Mouse (Mus musculus) monocyte, adult 5-6 weeks (primary cell): ENCODE data around the gene Gm10803. TPM values are rescaled to one million over a fixed set of nuclear protein-coding genes. Genes with fewer than 3 reads are reported as not detected.

Experiments used
- ATAC-seq: fragments of 153-309, 156-312 bp; replicated peaks from 2 replicates; pipeline ENCODE4 v1.8.0; 2017; ENCODE audit warnings: mild to moderate bottlenecking; ENCODE audit not compliant: low TSS enrichment, insufficient number of reproducible peaks, severe bottlenecking, poor library complexity, low FRiP score
- total RNA-seq: library from RNA; stranded (forward); fragments of 200-1000, 200-491, 200-594 nt; gene quantifications from 3 replicates; pipeline ENCODE4 v1.2.3, GENCODE M21; 2017

The Gm10803 gene
- total RNA-seq, 1 experiment from 2014 or later, result not detected

DNA sequence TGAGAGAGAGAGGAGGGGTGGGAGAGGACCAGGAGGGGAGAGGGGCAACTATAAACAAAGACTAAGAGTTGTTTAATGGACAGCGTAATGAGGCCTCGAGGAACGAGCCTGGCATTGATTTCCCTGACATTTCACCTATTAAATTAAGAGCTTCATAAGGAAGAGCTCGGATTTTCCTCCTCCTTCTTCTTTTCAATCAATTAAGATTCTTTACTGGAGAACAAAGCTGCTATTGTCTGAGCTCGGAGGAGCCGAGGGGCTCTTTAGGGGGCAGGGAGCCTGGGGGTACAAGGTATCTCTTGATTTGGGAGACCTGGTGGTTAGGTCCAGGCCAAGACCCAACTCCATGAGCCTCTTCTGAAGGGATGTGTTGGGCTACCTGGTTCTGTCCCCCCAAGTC lies 27.1 kb downstream of the Gm10803 start:
- ATAC-seq, result no peak

DNA sequence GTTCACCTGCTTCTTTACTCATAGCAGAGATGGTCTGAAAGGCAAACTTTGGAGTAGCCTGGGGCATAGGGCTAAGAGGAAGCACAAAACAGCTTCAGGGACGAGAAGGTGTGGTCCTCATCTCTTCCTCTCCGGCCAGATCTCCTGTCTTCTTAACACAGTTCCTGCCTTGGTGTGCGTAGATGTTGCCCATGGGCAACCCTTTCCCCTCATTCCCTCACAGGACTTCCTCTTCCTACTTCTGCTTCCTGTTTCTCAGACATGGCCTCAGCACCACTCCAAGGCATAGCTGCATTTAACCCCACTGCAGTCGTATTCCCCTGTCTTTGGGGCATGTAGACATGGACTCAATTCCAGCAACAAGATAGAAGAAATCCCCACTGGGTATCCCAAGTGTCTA lies 29.5 kb downstream of the Gm10803 start:
- no peak for ATAC-seq

DNA sequence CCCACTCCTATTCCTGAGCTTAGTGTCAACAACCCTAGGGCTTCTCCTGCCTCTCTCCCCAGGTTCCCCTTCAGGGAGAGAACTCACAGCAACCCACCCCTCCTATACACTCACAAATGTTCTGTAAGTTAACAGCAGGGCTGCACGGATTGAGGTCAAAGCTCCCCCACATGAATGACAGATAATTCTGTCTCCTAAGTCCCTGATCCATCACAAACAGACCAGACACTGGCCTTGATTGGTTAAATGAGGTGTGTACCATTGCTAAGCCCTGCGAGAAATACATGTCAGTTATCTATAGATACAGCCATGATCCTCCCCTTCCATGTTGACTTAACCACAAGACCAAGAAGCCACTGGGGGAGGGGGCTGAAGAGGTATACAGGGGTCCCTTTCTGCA lies 31.3 kb downstream of the Gm10803 start:
- ATAC-seq, result no peak

- no peak for ATAC-seq
These were observed 31.9 kb downstream of the Gm10803 start for GRCm38 (mm10) chr2:93592164-93592790.

DNA sequence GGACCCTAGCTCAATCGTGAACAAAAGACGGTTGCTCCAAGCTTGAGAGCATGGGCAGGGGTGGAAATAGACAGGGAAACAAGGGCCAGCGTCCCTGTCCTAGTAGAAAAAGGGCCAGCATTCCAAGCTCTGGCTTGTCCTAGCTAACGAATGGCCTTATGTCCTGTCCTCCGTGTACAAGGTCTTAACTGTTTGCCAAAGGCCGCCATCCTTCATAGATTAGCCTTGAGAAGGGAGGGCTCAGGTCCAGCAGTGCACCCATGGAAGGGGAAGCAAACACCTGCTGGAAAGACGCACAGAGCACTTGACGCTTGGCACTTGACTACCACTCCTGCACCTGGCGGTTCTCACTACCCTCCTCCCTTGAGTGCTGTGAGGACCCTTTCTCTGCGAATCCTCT lies 32.8 kb downstream of the Gm10803 start:
- no peak for ATAC-seq

DNA sequence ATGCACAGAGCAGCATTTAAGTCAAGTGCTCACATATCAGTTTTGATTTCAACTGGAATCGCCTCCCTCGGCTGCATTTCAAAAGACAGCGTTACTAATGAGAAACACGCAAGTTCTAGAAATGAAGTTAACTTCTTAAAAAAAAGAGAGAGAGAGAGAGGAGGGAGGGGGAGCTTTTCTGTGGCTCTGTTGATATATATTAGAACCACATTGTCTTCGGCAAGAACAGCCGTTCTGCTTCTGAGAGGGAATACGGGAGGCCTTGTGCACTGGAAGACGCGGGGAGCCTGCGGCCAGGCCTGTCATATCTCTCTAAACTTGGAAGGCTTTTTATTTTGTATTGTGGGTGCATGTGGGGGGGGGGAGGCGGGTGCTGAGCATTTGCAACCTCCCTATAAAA lies 36.8 kb downstream of the Gm10803 start:
- ATAC-seq, result no peak

DNA sequence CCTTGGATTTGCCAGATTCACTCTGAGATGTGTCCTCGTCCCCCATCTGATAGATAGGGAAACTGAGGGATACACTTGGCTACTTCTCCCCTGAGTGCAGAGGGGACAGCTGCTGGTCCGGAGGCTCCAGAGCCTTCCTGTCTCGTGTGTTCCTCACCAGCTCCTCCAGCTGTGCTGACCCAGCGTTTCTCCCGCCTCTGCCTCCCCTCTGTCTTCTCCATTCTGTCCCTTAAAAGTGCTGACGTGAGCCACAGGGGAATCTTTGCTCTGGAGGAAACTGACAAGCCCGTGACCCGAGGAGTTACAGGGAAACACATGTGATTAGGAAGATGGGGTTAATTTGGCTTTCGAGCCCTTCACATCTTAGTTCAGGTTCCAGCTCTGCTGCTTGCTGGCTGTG lies 39.4 kb downstream of the Gm10803 start:
- no peak for ATAC-seq

GRCm38 (mm10) chr2:93604601-93605285 lies 44.4 kb downstream of the Gm10803 start:
- ATAC-seq, result no peak

GRCm38 (mm10) chr2:93608800-93609199 lies 48.4 kb downstream of the Gm10803 start:
- no peak for ATAC-seq

- ATAC-seq, result no peak
These were observed 52.7 kb downstream of the Gm10803 start for GRCm38 (mm10) chr2:93613020-93613419.

Other genes with a start within 250 kb of the Gm10803 start
- gene Tspan18, start 226.1 kb upstream of the Gm10803 start, total RNA-seq, result not detected in 3 replicates
- 197 to 239 TPM (median 203 TPM) in 3 replicates for gene Cd82, start 97.4 kb upstream of the Gm10803 start, total RNA-seq
- gene Alx4, start 81.8 kb downstream of the Gm10803 start, total RNA-seq, result not detected in 3 replicates